Mouse (Mus musculus): ENCODE results near the gene Usp31. TPM values are rescaled to one million over a fixed set of nuclear protein-coding genes. Genes with fewer than 3 reads are reported as not detected.

The Usp31 gene
- total and polyA plus RNA-seq, 3 experiments: 14.4 to 14.7 TPM; not detected in 1

DNA sequence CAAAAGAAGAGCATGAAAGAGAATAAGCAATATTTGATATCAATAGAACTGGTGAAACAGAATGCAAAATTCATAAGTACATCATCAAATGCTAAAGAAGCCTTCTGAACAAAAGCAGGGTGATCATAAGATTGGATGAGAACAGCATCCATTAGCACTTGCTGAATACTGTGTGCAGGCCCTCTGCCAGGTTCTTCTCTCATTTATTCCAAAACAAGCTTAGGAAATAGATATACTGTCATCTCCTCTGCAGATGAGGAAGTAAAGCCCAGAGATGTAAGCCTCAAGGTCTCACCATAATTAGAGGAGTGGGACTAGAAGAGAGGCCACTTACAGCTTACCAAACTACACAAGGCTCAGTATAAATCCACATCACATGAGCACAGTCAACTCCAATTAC, 7.8 kb downstream of the Usp31 start:
- Histone ChIP-seq H3K36me3 (ENCODE audit: control insufficient read depth in 1 of 2, insufficient read depth in 2 of 2, low read length in 2 of 2) (peaks cover 12 to 54% of the 10 kb centered on the region in 2 experiments), H3K4me3 (ENCODE audit: control insufficient read depth in 1 of 2, insufficient read depth in 1 of 2, low read depth in 2 of 2, low read length in 2 of 2) (no peak overlapping the region), H3K27ac (ENCODE audit: control insufficient read depth, low read depth, low read length) (no peak overlapping the region), H3K9ac (ENCODE audit: control insufficient read depth, low read depth, low read length, poor library complexity, severe bottlenecking) (no peak overlapping the region), H3K27me3 (ENCODE audit: control insufficient read depth in 1 of 2, insufficient read depth in 2 of 2, low read length in 2 of 2) (no peaks in the 10 kb centered on the region), H3K79me2 (ENCODE audit: control insufficient read depth, insufficient read depth, low read length, poor library complexity) (peaks cover 67% of the 10 kb centered on the region), H3K4me1 (ENCODE audit: control insufficient read depth in 1 of 2, insufficient read depth in 2 of 2, low read length in 2 of 2) (peaks cover 17 to 23% of the 10 kb centered on the region in 2 experiments), H3K9me3 (replicated peaks; ENCODE audit: insufficient read depth, low read length) (no peaks in the 10 kb centered on the region)
- DNase-seq (ENCODE audit: low read depth, low spot score): peak; percentile 35
- no peak for TF ChIP-seq JUND (IDR thresholded peaks at IDR 0.05; ENCODE audit: low read depth, low read length)
- no peak for TF ChIP-seq MYC (IDR thresholded peaks at IDR 0.05; ENCODE audit: low read depth, low read length)
- TF ChIP-seq SIN3A (IDR thresholded peaks at IDR 0.05; ENCODE audit: low read length): no peak
- no peak for TF ChIP-seq UBTF (IDR thresholded peaks at IDR 0.05; ENCODE audit: borderline replicate concordance, insufficient read depth, low read depth, low read length)
- no peak for TF ChIP-seq KAT2A (conservative IDR thresholded peaks at IDR 0.05; ENCODE audit: low read depth, low read length)
- TF ChIP-seq TCF12 (IDR thresholded peaks at IDR 0.05; ENCODE audit: low read depth, low read length): no peak
- no peak for TF ChIP-seq GATA1 (IDR thresholded peaks at IDR 0.05; ENCODE audit: low read depth, low read length)
- TF ChIP-seq USF1 (IDR thresholded peaks at IDR 0.05; ENCODE audit: low read depth, low read length): no peak
- no peak for TF ChIP-seq MEF2A (IDR thresholded peaks at IDR 0.05; ENCODE audit: extremely low read depth, insufficient replicate concordance, low read depth, low read length, poor library complexity, severe bottlenecking)
- TF ChIP-seq E2F4 (IDR thresholded peaks at IDR 0.05; ENCODE audit: borderline replicate concordance, low read depth, low read length): no peak
- no peak for TF ChIP-seq POLR2AphosphoS5 (IDR thresholded peaks at IDR 0.05; ENCODE audit: borderline replicate concordance, low read depth, low read length)
- TF ChIP-seq USF2 (IDR thresholded peaks at IDR 0.05; ENCODE audit: borderline replicate concordance in 1 of 2, insufficient read depth in 1 of 2, low read depth in 1 of 2, low read length in 2 of 2): no peak
- TF ChIP-seq CHD1 (IDR thresholded peaks at IDR 0.05; ENCODE audit: low read depth, low read length): no peak
- no peak for TF ChIP-seq GABPA (IDR thresholded peaks at IDR 0.05; ENCODE audit: low read depth, low read length)
- no peak for TF ChIP-seq HCFC1 (IDR thresholded peaks at IDR 0.05; ENCODE audit: low read depth, low read length)
- TF ChIP-seq MAZ (IDR thresholded peaks at IDR 0.05; ENCODE audit: low read depth, low read length): no peak
- no peak for TF ChIP-seq ZMIZ1 (IDR thresholded peaks at IDR 0.05; ENCODE audit: low read depth, low read length)

DNA sequence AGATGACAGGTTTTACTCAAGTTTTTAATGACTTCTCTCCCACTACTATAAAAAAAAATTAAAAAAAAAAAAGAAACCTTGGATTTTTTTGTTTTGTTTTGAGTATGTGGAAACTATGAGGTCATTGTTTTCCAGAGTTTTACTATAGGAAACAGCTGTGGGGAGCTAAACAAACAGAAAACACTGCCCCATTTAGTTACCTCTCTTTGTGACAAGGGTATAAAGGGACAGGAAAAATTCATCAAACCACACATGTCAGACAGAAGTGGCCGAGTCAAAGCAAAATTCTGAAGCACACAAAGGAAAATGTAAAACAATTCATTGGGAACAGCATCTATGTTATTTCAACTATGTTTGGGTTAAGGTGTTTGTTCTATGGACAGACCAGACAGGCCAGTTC, 9.5 kb downstream of the Usp31 start:
- Histone ChIP-seq H3K27me3 (ENCODE audit: control insufficient read depth in 1 of 2, insufficient read depth in 2 of 2, low read length in 2 of 2) (no peaks in the 10 kb centered on the region), H3K4me1 (ENCODE audit: control insufficient read depth in 1 of 2, insufficient read depth in 2 of 2, low read length in 2 of 2) (peaks cover 10 to 11% of the 10 kb centered on the region in 2 experiments)
- DNase-seq (ENCODE audit: low read depth, low spot score): no peak

More for the DNA sequence above, 9.5 kb downstream of the Usp31 start:
- H3K27ac ChIP-seq (ENCODE audit: control insufficient read depth, low read depth, low read length): no peak overlapping the region
- H3K4me3 ChIP-seq (ENCODE audit: control insufficient read depth in 1 of 2, insufficient read depth in 1 of 2, low read depth in 2 of 2, low read length in 2 of 2): no peak overlapping the region
- peaks cover 9 to 40% of the 10 kb centered on the region in 2 experiments for H3K36me3 ChIP-seq (ENCODE audit: control insufficient read depth in 1 of 2, insufficient read depth in 2 of 2, low read length in 2 of 2)
- H3K9ac ChIP-seq (ENCODE audit: control insufficient read depth, low read depth, low read length, poor library complexity, severe bottlenecking): no peak overlapping the region
- H3K79me2 ChIP-seq (ENCODE audit: control insufficient read depth, insufficient read depth, low read length, poor library complexity): peaks cover 63% of the 10 kb centered on the region
- TF ChIP-seq UBTF (IDR thresholded peaks at IDR 0.05; ENCODE audit: borderline replicate concordance, insufficient read depth, low read depth, low read length) (no peak), MAFK (IDR thresholded peaks at IDR 0.05; ENCODE audit: borderline replicate concordance, low read depth, low read length) (no peak), MYB (IDR thresholded peaks at IDR 0.05; ENCODE audit: low read depth, low read length) (no peak), USF1 (IDR thresholded peaks at IDR 0.05; ENCODE audit: low read depth, low read length) (no peak), ZC3H11A (IDR thresholded peaks at IDR 0.05; ENCODE audit: low read depth, low read length) (no peak), HCFC1 (IDR thresholded peaks at IDR 0.05; ENCODE audit: low read depth, low read length) (no peak), MYC (IDR thresholded peaks at IDR 0.05; ENCODE audit: low read depth, low read length) (no peak), MEF2A (IDR thresholded peaks at IDR 0.05; ENCODE audit: extremely low read depth, insufficient replicate concordance, low read depth, low read length, poor library complexity, severe bottlenecking) (no peak), TCF12 (IDR thresholded peaks at IDR 0.05; ENCODE audit: low read depth, low read length) (no peak), MAX (IDR thresholded peaks at IDR 0.05; ENCODE audit: low read length) (no peak), USF2 (IDR thresholded peaks at IDR 0.05; ENCODE audit: borderline replicate concordance in 1 of 2, insufficient read depth in 1 of 2, low read depth in 1 of 2, low read length in 2 of 2) (no peak), ETS1 (IDR thresholded peaks at IDR 0.05; ENCODE audit: low read depth, low read length) (no peak), RCOR1 (IDR thresholded peaks at IDR 0.05; ENCODE audit: low read depth, low read length) (no peak), BHLHE40 (IDR thresholded peaks at IDR 0.05; ENCODE audit: borderline replicate concordance, low read depth, low read length) (no peak), CHD2 (IDR thresholded peaks at IDR 0.05; ENCODE audit: low read length) (no peak), TBP (IDR thresholded peaks at IDR 0.05; ENCODE audit: low read depth, low read length) (no peak)
- H3K9me3 ChIP-seq (replicated peaks; ENCODE audit: insufficient read depth, low read length): no peaks in the 10 kb centered on the region

Measured in MEL (cell line).